Mouse (Mus musculus) left cerebral cortex, postnatal 4 days (tissue): Measurements from ENCODE around the gene Nos1ap. TPM values are rescaled to one million over a fixed set of nuclear protein-coding genes. Genes with fewer than 3 reads are reported as not detected.

Source experiments
- DNase-seq: peaks from one replicate; pipeline ENCODE4 v3.0.0-alpha.2; 2022
- intact Hi-C: fragments of 180-260 bp; cut with DNase I; formaldehyde crosslinking; loops from one replicate; pipeline ENCODE4 v1.15.1; 2025
- total RNA-seq, 2 experiments: library from RNA; stranded (reverse); gene quantifications; 2 replicates each; pipeline ENCODE4 v1.2.3; 2021

Gene Nos1ap
- total RNA-seq, 2 experiments from 2014 or later = 41.0 to 46.4 TPM

- no peak for DNase-seq
- intact Hi-C loops = no loop called here
Measured at GRCm38 (mm10) chr1:170550649-170551440, 38.8 kb downstream of the Nos1ap start.

- DNase-seq = peak; percentile 66
- intact Hi-C loops = no loop called here
Measured at GRCm38 (mm10) chr1:170549059-170549458, 40.6 kb downstream of the Nos1ap start.

GRCm38 (mm10) chr1:170548192-170548795 lies 41.4 kb downstream of the Nos1ap start:
- intact Hi-C loops = no loop called here
- DNase-seq = no peak

- intact Hi-C loops = no loop called here
- no peak for DNase-seq
Measured at GRCm38 (mm10) chr1:170546297-170546696, 43.4 kb downstream of the Nos1ap start.

GRCm38 (mm10) chr1:170545286-170545685 lies 44.4 kb downstream of the Nos1ap start:
- intact Hi-C loops = no loop called here
- DNase-seq = no peak

GRCm38 (mm10) chr1:170539507-170539906 lies 50.2 kb downstream of the Nos1ap start:
- no peak for DNase-seq
- intact Hi-C loops = no loop called here

GRCm38 (mm10) chr1:170538481-170539061 lies 51.1 kb downstream of the Nos1ap start:
- no peak for DNase-seq
- intact Hi-C loops = no loop called here

- no peak for DNase-seq
- intact Hi-C loops = no loop called here
Measured at GRCm38 (mm10) chr1:170536344-170536743, 53.3 kb downstream of the Nos1ap start.

GRCm38 (mm10) chr1:170535221-170535620 lies 54.4 kb downstream of the Nos1ap start:
- DNase-seq = no peak

GRCm38 (mm10) chr1:170531286-170531685 lies 58.4 kb downstream of the Nos1ap start:
- intact Hi-C loops = no loop called here
- DNase-seq = peak; percentile 27

More at GRCm38 (mm10) chr1:170535221-170535620, 54.4 kb downstream of the Nos1ap start:
- intact Hi-C loops = no loop called here

- DNase-seq = no peak
- intact Hi-C loops = no loop called here
Measured at GRCm38 (mm10) chr1:170530456-170530855, 59.2 kb downstream of the Nos1ap start.

GRCm38 (mm10) chr1:170522891-170523290 lies 66.8 kb downstream of the Nos1ap start:
- DNase-seq = no peak
- intact Hi-C loops = no loop called here

GRCm38 (mm10) chr1:170521520-170522205 lies 68.0 kb downstream of the Nos1ap start:
- peak; percentile 17 for DNase-seq
- intact Hi-C loops = no loop called here

GRCm38 (mm10) chr1:170520206-170520605 lies 69.5 kb downstream of the Nos1ap start:
- intact Hi-C loops = no loop called here

GRCm38 (mm10) chr1:170519631-170520030 lies 70.0 kb downstream of the Nos1ap start:
- no peak for DNase-seq
- intact Hi-C loops = no loop called here

More at GRCm38 (mm10) chr1:170520206-170520605, 69.5 kb downstream of the Nos1ap start:
- DNase-seq = no peak

- intact Hi-C loops = no loop called here
Measured at GRCm38 (mm10) chr1:170516182-170516581, 73.5 kb downstream of the Nos1ap start.

GRCm38 (mm10) chr1:170515455-170515854 lies 74.2 kb downstream of the Nos1ap start:
- intact Hi-C loops = no loop called here
- DNase-seq = no peak

More at GRCm38 (mm10) chr1:170516182-170516581, 73.5 kb downstream of the Nos1ap start:
- no peak for DNase-seq

GRCm38 (mm10) chr1:170514226-170514625 lies 75.4 kb downstream of the Nos1ap start:
- DNase-seq = no peak
- intact Hi-C loops = no loop called here

- intact Hi-C loops = no loop called here
- DNase-seq = no peak
Measured at GRCm38 (mm10) chr1:170512429-170513097, 77.1 kb downstream of the Nos1ap start.

- DNase-seq = no peak
- intact Hi-C loops = no loop called here
Measured at GRCm38 (mm10) chr1:170510595-170511240, 78.9 kb downstream of the Nos1ap start.
